Mouse (Mus musculus) forebrain, embryonic 14.5 days (tissue): ENCODE measurements around the gene Ltb. TPM values are rescaled to one million over a fixed set of nuclear protein-coding genes. Genes with fewer than 3 reads are reported as not detected.

Experiments used
- ATAC-seq: fragments of 200-750 bp; cut with Nextera tagmentation; 2 replicates; pipeline ENCODE4 v1.8.0; 2017; ENCODE audit warnings: mild to moderate bottlenecking, moderate library complexity
- DNase-seq: peaks from one replicate; pipeline ENCODE4 v3.0.0-alpha.2; 2015; ENCODE audit warnings: low spot score
- H3K27ac ChIP-seq: fragments of 300-500 bp; sonication (generic); 2 replicates; pipeline ENCODE4 v1.5.1; 2014; ENCODE audit warnings: low read depth, mild to moderate bottlenecking, control low read depth, low read length, moderate library complexity
- H3K27me3 ChIP-seq: fragments of 300-500 bp; sonication (generic); replicated peaks from 2 replicates; pipeline ENCODE4 v1.6.1; 2014; ENCODE audit warnings: low read length, control low read depth, mixed read lengths; ENCODE audit not compliant: control insufficient read depth, insufficient read depth
- H3K36me3 ChIP-seq: fragments of 300-500 bp; sonication (generic); 2 replicates; pipeline ENCODE4 v1.6.1; 2014; ENCODE audit warnings: low read length, control low read depth; ENCODE audit not compliant: control insufficient read depth, insufficient read depth
- H3K4me1 ChIP-seq: fragments of 300-500 bp; sonication (generic); 2 replicates; pipeline ENCODE4 v1.6.1; 2014; ENCODE audit warnings: antibody characterized with exemption, low read length, control low read depth; ENCODE audit not compliant: control insufficient read depth, insufficient read depth
- H3K4me2 ChIP-seq: fragments of 300-500 bp; sonication (generic); 2 replicates; pipeline ENCODE4 v1.6.1; 2014; ENCODE audit warnings: mild to moderate bottlenecking, control low read depth, low read length
- H3K4me3 ChIP-seq: fragments of 300-500 bp; sonication (generic); 2 replicates; pipeline ENCODE4 v1.5.1; 2014; ENCODE audit warnings: low read depth, low read length, control low read depth
- H3K9ac ChIP-seq: fragments of 300-500 bp; sonication (generic); 2 replicates; pipeline ENCODE4 v1.6.1; 2014; ENCODE audit warnings: mild to moderate bottlenecking, low read length, control low read depth, moderate library complexity
- H3K9me3 ChIP-seq: fragments of 300-500 bp; sonication (generic); replicated peaks from 2 replicates; pipeline ENCODE4 v1.6.1; 2016; ENCODE audit warnings: low read length, control low read depth, mixed read lengths; ENCODE audit not compliant: control insufficient read depth
- WGBS: fragments of 180-500 bp; shearing (Covaris S2); extraction: QIAGEN DNeasy Blood & Tissue Kit; methylation state at CpG from one replicate; pipeline ENCODE4 v1.1.7; 2014; 5-methylcytosine and 5-hydroxymethylcytosine counted together
- polyA plus RNA-seq: library from polyadenylated mRNA; unstranded; fragments of >200 nt; fragmentation: Nextera tagmentation; extraction: Ambion mirVana; gene quantifications from 2 replicates; pipeline ENCODE4 v1.2.1, GENCODE M21; 2014

Gene Ltb
- polyA plus RNA-seq, 1 experiment from 2014 or later: 0.39 TPM

DNA sequence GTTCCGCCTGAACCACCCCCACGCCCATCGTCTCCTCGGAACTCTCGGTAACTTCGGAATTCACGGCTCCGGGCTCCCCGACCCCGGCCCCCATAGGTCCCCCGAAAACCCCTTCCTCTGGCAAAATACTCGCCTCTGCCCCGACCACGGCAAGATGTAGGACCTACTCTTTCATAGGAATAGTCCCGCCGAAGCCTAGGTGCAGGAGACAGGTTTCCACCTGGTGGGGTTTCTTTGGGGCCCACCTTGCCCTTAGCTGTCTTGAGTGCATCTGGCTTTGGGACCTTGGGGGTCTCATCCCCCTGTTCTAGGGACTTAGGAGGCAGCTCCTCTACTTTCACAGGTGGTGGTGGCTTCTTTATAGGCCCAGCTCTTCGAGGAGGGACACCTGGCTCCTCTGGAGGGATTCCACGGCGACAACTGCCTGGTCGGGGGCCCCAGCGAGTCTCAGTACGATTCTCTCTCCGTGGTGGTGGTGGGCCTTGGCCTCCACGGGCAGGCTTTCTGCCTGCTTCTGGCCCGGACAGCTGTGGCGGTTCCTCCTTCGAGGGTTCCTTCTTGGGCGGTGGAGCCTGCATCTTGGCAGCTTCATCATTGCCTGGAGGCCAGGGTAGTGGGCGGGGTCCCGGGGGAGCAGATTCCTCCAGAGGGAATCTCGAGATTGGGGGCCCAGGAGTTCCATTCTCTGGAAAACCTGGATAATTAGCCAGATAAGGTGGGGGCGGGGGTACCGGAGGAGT lies 37.6 kb upstream of the Ltb start:
- ATAC-seq: no peak
- H3K36me3 ChIP-seq: peaks cover 100% of the 10 kb centered on the region
- WGBS: 92% methylated on average over 33 of the region's 33 CpGs
- no peak overlapping the region for H3K4me2 ChIP-seq
- no peak for DNase-seq
- no peaks in the 10 kb centered on the region for H3K9me3 ChIP-seq
- H3K27ac ChIP-seq: no peak overlapping the region
- no peak overlapping the region for H3K4me3 ChIP-seq
- H3K9ac ChIP-seq: no peak overlapping the region
- no peaks in the 10 kb centered on the region for H3K4me1 ChIP-seq
- H3K27me3 ChIP-seq: no peaks in the 10 kb centered on the region

DNA sequence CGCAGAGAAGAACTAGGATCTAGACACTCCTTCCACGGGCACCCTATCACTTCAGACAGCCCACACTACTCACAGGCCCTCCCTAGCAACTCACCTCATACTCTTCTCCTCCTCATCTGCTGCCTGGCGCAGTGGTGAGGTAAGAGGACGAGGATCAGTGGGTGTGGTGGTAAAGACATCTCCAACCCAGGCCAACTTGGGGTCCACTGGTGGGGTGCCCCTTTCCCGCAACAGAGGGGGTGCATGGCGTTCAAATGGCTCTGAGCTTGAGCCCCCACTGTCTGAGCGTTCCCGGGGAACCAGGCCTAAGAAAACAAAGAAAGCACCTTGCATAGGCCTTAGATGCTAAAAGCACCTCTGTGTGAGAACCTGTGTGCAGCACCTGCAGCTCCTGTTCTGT lies 37.0 kb upstream of the Ltb start:
- peaks cover 4% of the 10 kb centered on the region for H3K4me1 ChIP-seq
- H3K4me3 ChIP-seq: no peak overlapping the region
- no peaks in the 10 kb centered on the region for H3K27me3 ChIP-seq
- DNase-seq (no peak), ATAC-seq (no peak)
- H3K36me3 ChIP-seq: peaks cover 100% of the 10 kb centered on the region
- H3K27ac ChIP-seq: no peak overlapping the region
- no peak overlapping the region for H3K4me2 ChIP-seq
- no peak overlapping the region for H3K9ac ChIP-seq
- WGBS: 93% methylated on average over 8 of the region's 8 CpGs
- H3K9me3 ChIP-seq: no peaks in the 10 kb centered on the region

DNA sequence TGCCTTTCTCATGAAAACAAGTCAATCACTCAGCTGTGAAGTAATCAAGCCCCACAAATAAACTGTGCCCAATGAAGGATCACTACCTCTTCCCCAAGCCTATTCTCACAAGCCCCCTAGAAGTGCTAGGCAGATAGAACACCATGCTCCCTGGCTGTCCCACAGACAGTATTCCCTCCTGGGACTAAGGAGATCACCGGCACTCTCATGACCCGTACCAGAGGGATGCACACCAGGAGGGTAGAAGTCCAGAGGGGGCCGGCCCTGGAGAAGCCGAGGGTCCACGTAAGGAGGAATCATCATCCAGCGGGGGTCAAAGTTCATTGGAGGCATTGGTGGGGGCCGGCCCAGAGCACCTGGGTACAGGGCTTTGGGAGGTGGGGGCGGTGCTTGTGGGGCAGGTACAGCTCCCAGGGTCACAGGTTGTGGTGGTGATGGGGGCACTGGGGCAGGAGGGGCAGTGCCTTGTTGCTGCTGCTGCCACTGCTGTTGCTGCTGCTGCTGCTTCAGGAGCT lies 36.5 kb upstream of the Ltb start:
- ATAC-seq: no peak
- no peaks in the 10 kb centered on the region for H3K9me3 ChIP-seq
- no peak for DNase-seq
- peaks cover 8% of the 10 kb centered on the region for H3K4me1 ChIP-seq
- H3K36me3 ChIP-seq: peaks cover 99% of the 10 kb centered on the region
- H3K4me3 ChIP-seq: no peak overlapping the region
- no peaks in the 10 kb centered on the region for H3K27me3 ChIP-seq
- H3K27ac ChIP-seq: no peak overlapping the region
- no peak overlapping the region for H3K4me2 ChIP-seq
- 87% methylated on average over 8 of the region's 8 CpGs for WGBS
- H3K9ac ChIP-seq: no peak overlapping the region

DNA sequence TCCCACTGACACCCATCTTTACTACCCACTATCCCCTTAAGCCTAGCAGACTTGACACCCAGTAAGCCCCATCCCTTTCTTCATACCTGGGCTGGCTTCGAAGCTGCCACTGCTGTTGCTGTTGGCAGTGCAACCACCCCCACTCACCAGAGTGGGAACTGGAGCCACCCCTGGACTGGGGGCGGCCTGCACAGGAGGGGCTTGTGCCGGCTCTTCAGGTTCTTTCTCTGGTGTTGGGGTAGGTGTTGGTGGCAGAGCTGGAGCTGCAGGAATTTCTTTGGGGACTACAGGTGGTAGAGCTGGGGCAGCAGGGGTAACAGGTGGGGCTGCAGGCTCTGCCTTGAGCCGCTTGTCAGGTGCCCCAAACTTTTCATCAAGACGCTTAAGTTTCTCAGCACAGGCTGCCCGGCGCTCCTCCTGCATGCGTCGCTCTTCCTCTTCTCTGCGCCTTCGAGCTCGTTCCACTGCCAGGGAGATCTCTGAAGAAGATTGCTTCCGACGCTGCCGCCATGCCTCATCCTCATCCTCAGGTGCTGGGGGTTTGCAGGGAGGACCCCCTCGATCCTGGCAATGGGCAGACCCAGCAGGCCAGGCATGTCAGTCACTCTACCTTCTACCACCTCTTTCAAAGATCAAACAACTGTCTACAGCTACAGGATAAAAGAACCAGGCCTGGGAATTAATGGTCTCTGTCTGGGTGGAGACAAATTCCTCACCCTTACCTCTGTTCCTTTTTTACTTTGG lies 35.2 kb upstream of the Ltb start:
- no peak for DNase-seq

DNA sequence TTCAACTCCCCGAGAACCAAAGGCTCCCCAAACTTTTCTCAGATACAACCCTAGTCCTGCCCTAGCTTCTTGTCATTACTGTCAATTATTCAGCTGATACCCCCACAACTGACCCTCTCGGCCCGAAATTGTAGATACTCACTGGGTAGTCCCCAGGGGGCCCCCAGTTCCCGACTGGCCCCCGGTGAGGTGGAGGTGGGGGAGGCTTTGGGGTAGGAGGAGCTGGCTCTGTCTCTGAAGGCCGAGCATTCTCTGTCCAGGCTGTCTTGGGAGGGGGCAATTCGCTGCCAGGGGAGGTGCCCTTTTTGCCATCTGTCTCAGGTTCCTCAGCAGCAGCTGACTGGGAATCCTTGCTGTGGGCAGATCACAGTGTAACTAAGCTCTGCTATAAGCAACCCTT lies 34.6 kb upstream of the Ltb start:
- H3K27ac ChIP-seq: no peak overlapping the region
- H3K4me1 ChIP-seq: peaks cover 12% of the 10 kb centered on the region
- ATAC-seq (no peak), DNase-seq (no peak)
- peaks cover 80% of the 10 kb centered on the region for H3K36me3 ChIP-seq
- 83% methylated on average over 7 of the region's 7 CpGs for WGBS
- H3K4me3 ChIP-seq: no peak overlapping the region
- no peaks in the 10 kb centered on the region for H3K9me3 ChIP-seq
- no peak overlapping the region for H3K4me2 ChIP-seq
- H3K9ac ChIP-seq: no peak overlapping the region
- no peaks in the 10 kb centered on the region for H3K27me3 ChIP-seq

More for the DNA sequence above, 35.2 kb upstream of the Ltb start:
- H3K4me3 ChIP-seq: no peak overlapping the region
- H3K27me3 ChIP-seq: no peaks in the 10 kb centered on the region
- WGBS: 94% methylated on average over 16 of the region's 16 CpGs
- no peak overlapping the region for H3K9ac ChIP-seq
- peaks cover 12% of the 10 kb centered on the region for H3K4me1 ChIP-seq
- H3K9me3 ChIP-seq: no peaks in the 10 kb centered on the region
- peaks cover 86% of the 10 kb centered on the region for H3K36me3 ChIP-seq
- H3K4me2 ChIP-seq: no peak overlapping the region
- H3K27ac ChIP-seq: no peak overlapping the region
- ATAC-seq: no peak

DNA sequence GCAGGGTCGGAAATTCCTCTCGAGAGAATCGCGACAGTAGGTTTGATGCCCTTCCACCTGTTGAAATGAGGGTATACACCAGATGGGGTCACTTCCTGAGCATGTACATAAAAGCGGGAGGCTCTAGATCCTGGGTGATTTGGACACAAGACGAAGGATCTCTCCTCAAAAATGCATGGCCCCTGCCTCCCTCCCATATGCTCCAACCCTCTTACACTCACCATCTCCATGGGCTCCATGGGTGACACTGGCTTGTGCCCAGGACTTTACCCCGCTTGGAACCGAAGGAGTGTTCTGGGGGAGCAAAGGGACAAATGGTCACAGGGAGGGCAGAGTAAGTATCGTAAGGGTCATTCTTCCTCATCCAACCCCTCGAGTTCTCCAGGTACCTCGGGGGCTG lies 32.8 kb upstream of the Ltb start:
- ATAC-seq (no peak), DNase-seq (no peak)
- Histone ChIP-seq H3K27ac (no peak overlapping the region), H3K4me1 (peaks cover 18% of the 10 kb centered on the region), H3K9ac (no peak overlapping the region), H3K27me3 (no peaks in the 10 kb centered on the region), H3K4me2 (no peak overlapping the region), H3K9me3 (no peaks in the 10 kb centered on the region), H3K4me3 (no peak overlapping the region; the same call in 1 of the 2 replicates), H3K36me3 (peaks cover 62% of the 10 kb centered on the region)
- 86% methylated on average over 11 of the region's 11 CpGs for WGBS

DNA sequence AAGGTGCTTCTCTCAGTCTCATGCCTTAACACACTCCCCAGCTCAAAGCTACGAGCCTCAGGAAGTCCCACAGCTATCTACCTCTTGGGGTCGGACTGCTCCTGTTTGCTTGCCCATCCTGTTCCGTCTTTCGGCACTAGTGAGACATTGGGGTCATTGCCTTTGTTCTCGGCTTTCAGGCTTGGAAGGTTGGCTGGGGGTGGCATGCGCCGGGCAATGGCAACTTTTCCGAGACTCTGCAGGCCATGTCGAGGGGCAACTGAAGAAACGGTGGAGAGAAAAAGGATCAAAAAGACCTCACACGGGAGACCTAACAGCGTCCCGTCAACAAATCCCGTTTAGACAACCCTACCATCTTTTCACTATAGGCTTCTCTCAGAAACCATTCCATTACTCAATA lies 32.1 kb upstream of the Ltb start:
- Histone ChIP-seq H3K4me1 (peaks cover 18% of the 10 kb centered on the region), H3K36me3 (peaks cover 55% of the 10 kb centered on the region), H3K9ac (peak overlapping the region; percentile 99), H3K9me3 (no peaks in the 10 kb centered on the region), H3K4me2 (peak overlapping the region; percentile 98), H3K4me3 (peak overlapping the region; percentile 100), H3K27ac (no peak overlapping the region), H3K27me3 (no peaks in the 10 kb centered on the region)
- DNase-seq (no peak), ATAC-seq (no peak)
- WGBS: 79% methylated on average over 14 of the region's 14 CpGs

DNA sequence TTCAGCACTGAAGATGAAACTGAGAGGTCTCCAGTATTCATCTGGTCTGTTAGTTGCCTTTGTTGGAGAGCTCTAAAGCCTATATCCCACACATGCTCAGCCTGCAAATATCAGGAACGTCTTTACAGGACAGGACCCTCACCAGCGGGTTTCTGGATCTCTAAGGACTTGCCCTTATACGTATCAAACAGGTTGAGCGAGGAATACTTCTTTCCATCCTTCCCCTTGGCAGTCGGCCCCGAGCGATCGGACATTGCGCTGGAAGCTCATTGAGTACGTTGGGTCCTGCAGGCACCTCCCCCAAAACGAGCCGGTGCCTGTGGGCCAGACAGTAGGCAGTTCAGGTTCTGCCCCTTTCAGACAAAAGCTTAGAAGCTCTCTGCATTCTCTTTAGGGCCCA lies 31.5 kb upstream of the Ltb start:
- DNase-seq (no peak), ATAC-seq (no peak)
- Histone ChIP-seq H3K27me3 (no peaks in the 10 kb centered on the region), H3K4me2 (peak overlapping the region; percentile 98), H3K9me3 (no peaks in the 10 kb centered on the region), H3K27ac (no peak overlapping the region), H3K36me3 (peaks cover 49% of the 10 kb centered on the region), H3K9ac (peak overlapping the region; percentile 99), H3K4me1 (peaks cover 18% of the 10 kb centered on the region), H3K4me3 (peak overlapping the region; percentile 100)
- 46% methylated on average over 12 of the region's 12 CpGs for WGBS
